ENCODE assay signal across 9 mouse cellular contexts in genomic region chr3:94822082-94822481, GRCm38 (mm10). TPM values are rescaled to one million over a fixed set of nuclear protein-coding genes. Genes with fewer than 3 reads are reported as not detected.
DNase-seq lines count a peak whose midpoint lies in the region; ATAC-seq and TF ChIP-seq lines count a peak whose summit lies in the region.
"Had no signal": no experiment of that assay in that cellular context is flagged by ENCODE, and none has a peak within 500 bp of the region (broad histone marks: within the 10 kb centered on the region; RNA-seq: fewer than 3 reads in every experiment).

No protein-coding gene starts in this region.

- peak overlapping the region; percentile 70 for H3K4me3 ChIP-seq in layer of hippocampus, adult 2 months
- H3K4me3 ChIP-seq in forebrain, embryonic 13.5 days: peak overlapping the region; percentile 65
- H3K4me3 ChIP-seq in limb, embryonic 11.5 days (ENCODE audit: low read depth, low read length): no peak overlapping the region
- H3K4me3 ChIP-seq in neural tube, embryonic 12.5 days: no peak overlapping the region

- peak overlapping the region; percentile 68 for H3K4me2 ChIP-seq in forebrain, embryonic 13.5 days
- peak overlapping the region; percentile 60; the same call in 1 of the 2 replicates for H3K4me2 ChIP-seq in limb, embryonic 11.5 days (ENCODE audit: low read depth, severe bottlenecking)
- H3K4me2 ChIP-seq in neural tube, embryonic 12.5 days (replicated peaks): peak overlapping the region; percentile 70

- no peaks in the 10 kb centered on the region for H3K4me1 ChIP-seq in forebrain, embryonic 13.5 days
- H3K4me1 ChIP-seq in limb, embryonic 11.5 days (ENCODE audit: control insufficient read depth, insufficient read depth, low read length): no peaks in the 10 kb centered on the region
- H3K4me1 ChIP-seq in neural tube, embryonic 12.5 days: no peaks in the 10 kb centered on the region

- ATAC-seq in forebrain, embryonic 13.5 days: peak; percentile 42; the same call in 1 of the 2 replicates
- no peak for ATAC-seq in limb, embryonic 11.5 days (ENCODE audit: insufficient number of reproducible peaks, low FRiP score, low TSS enrichment, low read depth)
- no peak for ATAC-seq in neural tube, embryonic 12.5 days (ENCODE audit: low FRiP score, low read depth)

- H3K36me3 ChIP-seq in forebrain, embryonic 13.5 days (ENCODE audit: poor library complexity, severe bottlenecking): no peaks in the 10 kb centered on the region
- H3K36me3 ChIP-seq in limb, embryonic 11.5 days (ENCODE audit: control insufficient read depth, insufficient read depth, low read length): no peaks in the 10 kb centered on the region
- H3K36me3 ChIP-seq in neural tube, embryonic 12.5 days: no peaks in the 10 kb centered on the region

- H3K9me3 ChIP-seq in forebrain, embryonic 13.5 days (replicated peaks): no peaks in the 10 kb centered on the region
- H3K9me3 ChIP-seq in limb, embryonic 11.5 days (ENCODE audit: control insufficient read depth, low read length): no peaks in the 10 kb centered on the region
- no peaks in the 10 kb centered on the region for H3K9me3 ChIP-seq in neural tube, embryonic 12.5 days

- WGBS in forebrain, embryonic 13.5 days: 86% methylated on average over 4 of the region's 4 CpGs
- 94% methylated on average over 4 of the region's 4 CpGs for WGBS in limb, embryonic 11.5 days
- WGBS in neural tube, embryonic 12.5 days: 83% methylated on average over 4 of the region's 4 CpGs

- no peaks in the 10 kb centered on the region for H3K27me3 ChIP-seq in forebrain, embryonic 13.5 days
- H3K27me3 ChIP-seq in limb, embryonic 11.5 days (ENCODE audit: control insufficient read depth, insufficient read depth, low read length): no peaks in the 10 kb centered on the region
- H3K27me3 ChIP-seq in neural tube, embryonic 12.5 days (replicated peaks): no peaks in the 10 kb centered on the region

- H3K27ac ChIP-seq in layer of hippocampus, adult 2 months: peak overlapping the region; percentile 68
- no peak overlapping the region for H3K27ac ChIP-seq in forebrain, embryonic 13.5 days
- no peak overlapping the region for H3K27ac ChIP-seq in limb, embryonic 11.5 days (replicated peaks; ENCODE audit: low read depth, low read length)
- no peak overlapping the region for H3K27ac ChIP-seq in neural tube, embryonic 12.5 days

- no peak for TF ChIP-seq CTCF in layer of hippocampus, adult 2 months (conservative IDR thresholded peaks at IDR 0.05)

- H3K9ac ChIP-seq in forebrain, embryonic 13.5 days: peak overlapping the region; percentile 81
- no peak overlapping the region for H3K9ac ChIP-seq in limb, embryonic 11.5 days (ENCODE audit: low read length)
- H3K9ac ChIP-seq in neural tube, embryonic 12.5 days: peak overlapping the region; percentile 80; the same call in 1 of the 2 replicates

- DNase-seq in layer of hippocampus, adult 2 months (ENCODE audit: low spot score in 2 of 2): no peak
- DNase-seq in layer of hippocampus, adult 11-12 months (ENCODE audit: low spot score): no peak
- no peak for DNase-seq in limb, embryonic 11.5 days (ENCODE audit: low spot score)
- DNase-seq in spleen, postnatal 4 days (ENCODE audit: low spot score in 2 of 2): no peak
- DNase-seq in cerebellum, adult 11-12 months: no peak
- DNase-seq in right cerebral cortex, adult 18-20 months: no peak
- DNase-seq: kidney, adult 18-20 months had no signal

RNA-seq across cellular contexts. Expression of gene Pogz, which starts 15.3 kb away (rescaled TPM):
- 10 to 100 TPM; 61.3 to 64.6 TPM for total RNA-seq in layer of hippocampus, adult 2 months (2021)
- 25.1 and 25.6 TPM in 2 replicates for polyA plus RNA-seq in forebrain, embryonic 13.5 days (2015; fragmentation: Nextera tagmentation; extraction: Ambion mirVana)
- 25.6 and 26.3 TPM in 2 replicates for polyA plus RNA-seq in limb, embryonic 11.5 days (2014; fragmentation: Nextera tagmentation; extraction: Ambion mirVana)
- polyA plus RNA-seq in neural tube, embryonic 12.5 days (2016; fragmentation: Nextera tagmentation; extraction: Ambion mirVana): 20.9 and 21.0 TPM in 2 replicates

RNA-seq across cellular contexts. Expression of gene Cgn, which starts 35.8 kb away (rescaled TPM):
- total RNA-seq in layer of hippocampus, adult 2 months (2021): 1 to 10 TPM; 3.7 TPM
- 3.8 TPM in 2 replicates for polyA plus RNA-seq in forebrain, embryonic 13.5 days (2015; fragmentation: Nextera tagmentation; extraction: Ambion mirVana)
- polyA plus RNA-seq in limb, embryonic 11.5 days (2014; fragmentation: Nextera tagmentation; extraction: Ambion mirVana): 3.7 and 4.8 TPM in 2 replicates
- 4.1 and 4.3 TPM in 2 replicates for polyA plus RNA-seq in neural tube, embryonic 12.5 days (2016; fragmentation: Nextera tagmentation; extraction: Ambion mirVana)

Comparison
In these comparisons a context has a peak if more than half of its experiments do, and no peak if none do; other contexts are left out.
1. H3K4me3 ChIP-seq: peak in layer of hippocampus, adult 2 months (single experiment) and forebrain, embryonic 13.5 days (single experiment); none in limb, embryonic 11.5 days (single experiment) and neural tube, embryonic 12.5 days (single experiment).
2. Peak in every context shown above with its lines, with median percentiles within 50 percentile points of each other: H3K4me2 ChIP-seq.